Mouse (Mus musculus): Measurements from ENCODE around the gene Ccdc107. TPM values are rescaled to one million over a fixed set of nuclear protein-coding genes. Genes with fewer than 3 reads are reported as not detected.

Ccdc107 gene
- polyA plus RNA-seq, 1 experiment from 2014 or later: 85.8 TPM

- H3K4me1 ChIP-seq (ENCODE audit: control insufficient read depth in 2 of 2, insufficient read depth in 2 of 2, low read length in 2 of 2): peaks cover 22 to 52% of the 10 kb centered on the region in 2 experiments
- H3K27ac ChIP-seq (replicated peaks in 1 of 2; ENCODE audit: control insufficient read depth in 1 of 2, insufficient read depth in 1 of 2, low read depth in 2 of 2, low read length in 2 of 2): no peak overlapping the region
- no peak for ATAC-seq (ENCODE audit: insufficient number of reproducible peaks, insufficient read depth, low FRiP score, low read depth)
- H3K9me3 ChIP-seq (ENCODE audit: control insufficient read depth, low read length): no peaks in the 10 kb centered on the region
- H3K4me2 ChIP-seq (ENCODE audit: low read length): peak overlapping the region; percentile 84
- no peak overlapping the region for H3K4me3 ChIP-seq (ENCODE audit: control insufficient read depth in 1 of 2, insufficient read depth in 1 of 2, low read depth in 1 of 2, low read length in 2 of 2)
- peaks cover 25% of the 10 kb centered on the region for H3K36me3 ChIP-seq (ENCODE audit: control insufficient read depth, insufficient read depth, low read length)
- 81% methylated on average over 8 of the region's 8 CpGs for WGBS
- H3K9ac ChIP-seq (ENCODE audit: low read length): peak overlapping the region; percentile 82
- no peaks in the 10 kb centered on the region for H3K27me3 ChIP-seq (ENCODE audit: control insufficient read depth, insufficient read depth, low read length)
Observed at GRCm38 (mm10) chr4:43497405-43497804, 4.7 kb downstream of the Ccdc107 start.

- Histone ChIP-seq H3K9me3 (ENCODE audit: control insufficient read depth, low read length) (no peaks in the 10 kb centered on the region), H3K27me3 (ENCODE audit: control insufficient read depth, insufficient read depth, low read length) (no peaks in the 10 kb centered on the region), H3K4me1 (ENCODE audit: control insufficient read depth in 2 of 2, insufficient read depth in 2 of 2, low read length in 2 of 2) (peaks cover 22 to 52% of the 10 kb centered on the region in 2 experiments), H3K4me3 (ENCODE audit: control insufficient read depth in 1 of 2, insufficient read depth in 1 of 2, low read depth in 1 of 2, low read length in 2 of 2) (peak overlapping the region; percentile 57 to 72; a peak in 3 of 4 replicates), H3K4me2 (ENCODE audit: low read length) (peak overlapping the region; percentile 84), H3K9ac (ENCODE audit: low read length) (peak overlapping the region; percentile 82), H3K36me3 (ENCODE audit: control insufficient read depth, insufficient read depth, low read length) (peaks cover 25% of the 10 kb centered on the region), H3K27ac (replicated peaks in 1 of 2; ENCODE audit: control insufficient read depth in 1 of 2, insufficient read depth in 1 of 2, low read depth in 2 of 2, low read length in 2 of 2) (no peak overlapping the region)
- no peak for ATAC-seq (ENCODE audit: insufficient number of reproducible peaks, insufficient read depth, low FRiP score, low read depth)
- WGBS: 63% methylated on average over 4 of the region's 4 CpGs
Observed at GRCm38 (mm10) chr4:43497946-43498345, 5.2 kb downstream of the Ccdc107 start.

- ATAC-seq (ENCODE audit: insufficient number of reproducible peaks, insufficient read depth, low FRiP score, low read depth): no peak
- Histone ChIP-seq H3K4me1 (ENCODE audit: control insufficient read depth in 2 of 2, insufficient read depth in 2 of 2, low read length in 2 of 2) (peaks cover 22 to 50% of the 10 kb centered on the region in 2 experiments), H3K9ac (ENCODE audit: low read length) (peak overlapping the region; percentile 82), H3K4me2 (ENCODE audit: low read length) (peak overlapping the region; percentile 84), H3K4me3 (ENCODE audit: control insufficient read depth in 1 of 2, insufficient read depth in 1 of 2, low read depth in 1 of 2, low read length in 2 of 2) (peak overlapping the region; percentile 57 to 72), H3K27me3 (ENCODE audit: control insufficient read depth, insufficient read depth, low read length) (no peaks in the 10 kb centered on the region), H3K27ac (replicated peaks in 1 of 2; ENCODE audit: control insufficient read depth in 1 of 2, insufficient read depth in 1 of 2, low read depth in 2 of 2, low read length in 2 of 2) (peak overlapping the region in 1 of 2 experiments; percentile 35; a peak in 2 of 4 replicates), H3K36me3 (ENCODE audit: control insufficient read depth, insufficient read depth, low read length) (peaks cover 25% of the 10 kb centered on the region), H3K9me3 (ENCODE audit: control insufficient read depth, low read length) (no peaks in the 10 kb centered on the region)
- 13% methylated on average over 8 of the region's 8 CpGs for WGBS
Observed at GRCm38 (mm10) chr4:43498983-43499382, 6.3 kb downstream of the Ccdc107 start.

- Histone ChIP-seq H3K27me3 (ENCODE audit: control insufficient read depth, insufficient read depth, low read length) (no peaks in the 10 kb centered on the region), H3K9me3 (ENCODE audit: control insufficient read depth, low read length) (no peaks in the 10 kb centered on the region), H3K27ac (replicated peaks in 1 of 2; ENCODE audit: control insufficient read depth in 1 of 2, insufficient read depth in 1 of 2, low read depth in 2 of 2, low read length in 2 of 2) (peak within 1 kb of the TSS; percentile 19 to 35; a peak in 2 of 4 replicates), H3K9ac (ENCODE audit: low read length) (peak within 1 kb of the TSS; percentile 82), H3K4me2 (ENCODE audit: low read length) (peak within 1 kb of the TSS; percentile 84), H3K36me3 (ENCODE audit: control insufficient read depth, insufficient read depth, low read length) (peaks cover 25% of the 10 kb centered on the region), H3K4me3 (ENCODE audit: control insufficient read depth in 1 of 2, insufficient read depth in 1 of 2, low read depth in 1 of 2, low read length in 2 of 2) (peak within 1 kb of the TSS; percentile 57 to 72), H3K4me1 (ENCODE audit: control insufficient read depth in 2 of 2, insufficient read depth in 2 of 2, low read length in 2 of 2) (peaks cover 22 to 43% of the 10 kb centered on the region in 2 experiments)
- WGBS: 7% methylated on average over 50 of the region's 50 CpGs
- peak; percentile 78 for ATAC-seq (ENCODE audit: insufficient number of reproducible peaks, insufficient read depth, low FRiP score, low read depth)
Observed at GRCm38 (mm10) chr4:43499407-43500333, 7.0 kb downstream of the Ccdc107 start, which contains the start of gene Arhgef39. Gene Arhgef39, minus strand, starts transcription at chr4:43499695.

GRCm38 (mm10) chr4:43503041-43503440, 10.3 kb downstream of the Ccdc107 start:
- ATAC-seq (ENCODE audit: insufficient number of reproducible peaks, insufficient read depth, low FRiP score, low read depth): no peak
- Histone ChIP-seq H3K4me3 (ENCODE audit: control insufficient read depth in 1 of 2, insufficient read depth in 1 of 2, low read depth in 1 of 2, low read length in 2 of 2) (no peak overlapping the region), H3K9me3 (ENCODE audit: control insufficient read depth, low read length) (no peaks in the 10 kb centered on the region), H3K36me3 (ENCODE audit: control insufficient read depth, insufficient read depth, low read length) (no peaks in the 10 kb centered on the region), H3K4me2 (ENCODE audit: low read length) (no peak overlapping the region), H3K27me3 (ENCODE audit: control insufficient read depth, insufficient read depth, low read length) (no peaks in the 10 kb centered on the region), H3K4me1 (ENCODE audit: control insufficient read depth in 2 of 2, insufficient read depth in 2 of 2, low read length in 2 of 2) (peaks cover 11 to 21% of the 10 kb centered on the region in 2 experiments), H3K9ac (ENCODE audit: low read length) (no peak overlapping the region), H3K27ac (replicated peaks in 1 of 2; ENCODE audit: control insufficient read depth in 1 of 2, insufficient read depth in 1 of 2, low read depth in 2 of 2, low read length in 2 of 2) (no peak overlapping the region)
- 76% methylated on average over 2 of the region's 2 CpGs for WGBS

- Histone ChIP-seq H3K4me3 (ENCODE audit: control insufficient read depth in 1 of 2, insufficient read depth in 1 of 2, low read depth in 1 of 2, low read length in 2 of 2) (no peak overlapping the region), H3K4me1 (ENCODE audit: control insufficient read depth in 2 of 2, insufficient read depth in 2 of 2, low read length in 2 of 2) (peaks cover 9 to 19% of the 10 kb centered on the region in 2 experiments), H3K9me3 (ENCODE audit: control insufficient read depth, low read length) (no peaks in the 10 kb centered on the region), H3K27me3 (ENCODE audit: control insufficient read depth, insufficient read depth, low read length) (no peaks in the 10 kb centered on the region), H3K4me2 (ENCODE audit: low read length) (no peak overlapping the region), H3K36me3 (ENCODE audit: control insufficient read depth, insufficient read depth, low read length) (no peaks in the 10 kb centered on the region), H3K27ac (replicated peaks in 1 of 2; ENCODE audit: control insufficient read depth in 1 of 2, insufficient read depth in 1 of 2, low read depth in 2 of 2, low read length in 2 of 2) (no peak overlapping the region), H3K9ac (ENCODE audit: low read length) (no peak overlapping the region)
- 84% methylated on average over 6 of the region's 6 CpGs for WGBS
- no peak for ATAC-seq (ENCODE audit: insufficient number of reproducible peaks, insufficient read depth, low FRiP score, low read depth)
Observed at GRCm38 (mm10) chr4:43503506-43503905, 10.8 kb downstream of the Ccdc107 start.

- WGBS: 84% methylated on average over 4 of the region's 4 CpGs
- no peak overlapping the region for H3K4me2 ChIP-seq (ENCODE audit: low read length)
- no peak for ATAC-seq (ENCODE audit: insufficient number of reproducible peaks, insufficient read depth, low FRiP score, low read depth)
- no peak overlapping the region for H3K9ac ChIP-seq (ENCODE audit: low read length)
- H3K27ac ChIP-seq (replicated peaks in 1 of 2; ENCODE audit: control insufficient read depth in 1 of 2, insufficient read depth in 1 of 2, low read depth in 2 of 2, low read length in 2 of 2): no peak overlapping the region
- no peaks in the 10 kb centered on the region for H3K27me3 ChIP-seq (ENCODE audit: control insufficient read depth, insufficient read depth, low read length)
- no peak overlapping the region for H3K4me3 ChIP-seq (ENCODE audit: control insufficient read depth in 1 of 2, insufficient read depth in 1 of 2, low read depth in 1 of 2, low read length in 2 of 2)
- H3K9me3 ChIP-seq (ENCODE audit: control insufficient read depth, low read length): no peaks in the 10 kb centered on the region
- H3K36me3 ChIP-seq (ENCODE audit: control insufficient read depth, insufficient read depth, low read length): no peaks in the 10 kb centered on the region
- H3K4me1 ChIP-seq (ENCODE audit: control insufficient read depth in 2 of 2, insufficient read depth in 2 of 2, low read length in 2 of 2): peaks cover 14 to 17% of the 10 kb centered on the region in 2 experiments
Observed at GRCm38 (mm10) chr4:43504269-43504668, 11.6 kb downstream of the Ccdc107 start.

Data from heart, embryonic 14.5 days (tissue).